Mouse (Mus musculus) lung, postnatal 0 days (tissue): ENCODE results near the gene Csk. TPM values are rescaled to one million over a fixed set of nuclear protein-coding genes. Genes with fewer than 3 reads are reported as not detected.

Experiments
- ATAC-seq: fragments of 200-750 bp; cut with Nextera tagmentation; 2 replicates; pipeline ENCODE4 v1.8.0; 2017; ENCODE audit warnings: moderate library complexity
- DNase-seq: peaks from one replicate; pipeline ENCODE4 v3.0.0-alpha.2; 2016; ENCODE audit warnings: low spot score
- H3K27ac ChIP-seq: fragments of 300-500 bp; sonication (generic); 2 replicates; pipeline ENCODE4 v1.5.1; 2014; ENCODE audit warnings: antibody characterized with exemption, mild to moderate bottlenecking, low read length, mixed read lengths
- H3K27me3 ChIP-seq: fragments of 300-500 bp; sonication (generic); replicated peaks from 2 replicates; pipeline ENCODE4 v1.6.1; 2014; ENCODE audit warnings: low read length, mixed read lengths; ENCODE audit not compliant: insufficient read depth
- H3K36me3 ChIP-seq: fragments of 300-500 bp; sonication (generic); 2 replicates; pipeline ENCODE4 v1.6.1; 2014; ENCODE audit warnings: low read length, mixed read lengths; ENCODE audit not compliant: insufficient read depth
- H3K4me1 ChIP-seq: fragments of 300-500 bp; sonication (generic); 2 replicates; pipeline ENCODE4 v1.6.1; 2014; ENCODE audit warnings: antibody characterized with exemption, low read depth, low read length, mixed read lengths; ENCODE audit not compliant: insufficient read depth
- H3K4me2 ChIP-seq: fragments of 300-500 bp; sonication (generic); replicated peaks from 2 replicates; pipeline ENCODE4 v1.6.1; 2014; ENCODE audit warnings: low read depth, mild to moderate bottlenecking, low read length, moderate library complexity, mixed read lengths
- H3K4me3 ChIP-seq: fragments of 300-500 bp; sonication (generic); 2 replicates; pipeline ENCODE4 v1.5.1; 2014; ENCODE audit warnings: low read depth, low read length
- H3K9ac ChIP-seq: fragments of 300-500 bp; sonication (generic); replicated peaks from 2 replicates; pipeline ENCODE4 v1.6.1; 2014; ENCODE audit warnings: low read depth, mild to moderate bottlenecking
- H3K9me3 ChIP-seq: fragments of 300-500 bp; sonication (generic); 2 replicates; pipeline ENCODE4 v1.6.1; 2016; ENCODE audit warnings: low read length, mixed read lengths
- CTCF ChIP-seq: IDR thresholded peaks from 2 replicates; pipeline ENCODE4 v1.5.1; 2016; ENCODE audit warnings: antibody characterized with exemption, mild to moderate bottlenecking
- EP300 ChIP-seq: IDR thresholded peaks from 2 replicates; pipeline ENCODE4 v1.6.1; 2016; ENCODE audit warnings: antibody characterized with exemption, mild to moderate bottlenecking, control low read depth
- WGBS: fragments of 180-500 bp; shearing (Covaris S2); extraction: QIAGEN DNeasy Blood & Tissue Kit; methylation state at CpG from one replicate; pipeline ENCODE4 v1.1.7; 2014; 5-methylcytosine and 5-hydroxymethylcytosine counted together
- polyA plus RNA-seq: library from polyadenylated mRNA; unstranded; fragments of >200 nt; fragmentation: Nextera tagmentation; extraction: Ambion mirVana; gene quantifications from 2 replicates; pipeline ENCODE4 v1.2.1, GENCODE M21; 2015

Csk gene
- polyA plus RNA-seq, 1 experiment from 2014 or later, result 25.6 TPM

DNA sequence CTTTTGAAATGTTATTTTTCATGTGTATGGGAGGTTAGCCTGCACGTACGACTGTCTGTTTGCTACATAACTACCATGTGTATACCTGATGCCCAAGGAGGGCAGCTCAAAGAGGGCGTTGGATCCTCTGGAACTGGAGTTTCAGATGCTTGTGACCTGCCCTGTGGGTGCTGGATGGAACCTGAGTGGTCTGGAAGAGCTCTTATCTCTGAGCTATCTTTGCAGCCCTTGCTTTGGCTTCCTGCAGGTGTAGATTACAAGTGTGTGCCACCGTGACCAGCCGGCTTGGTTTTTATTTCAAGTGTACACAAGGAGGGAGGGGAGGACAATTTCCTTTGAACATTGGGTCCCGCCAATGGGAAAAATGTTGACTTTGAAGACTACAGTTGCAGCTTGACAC, 7.1 kb upstream of the Csk start:
- DNase-seq (no peak), ATAC-seq (no peak)
- Histone ChIP-seq H3K9ac (no peak overlapping the region), H3K27ac (no peak overlapping the region), H3K36me3 (no peaks in the 10 kb centered on the region), H3K4me2 (no peak overlapping the region), H3K4me1 (no peaks in the 10 kb centered on the region), H3K4me3 (no peak overlapping the region), H3K9me3 (no peaks in the 10 kb centered on the region), H3K27me3 (no peaks in the 10 kb centered on the region)
- WGBS, result 48% methylated on average over 6 of the region's 6 CpGs
- TF ChIP-seq CTCF (no peak), EP300 (no peak)

DNA sequence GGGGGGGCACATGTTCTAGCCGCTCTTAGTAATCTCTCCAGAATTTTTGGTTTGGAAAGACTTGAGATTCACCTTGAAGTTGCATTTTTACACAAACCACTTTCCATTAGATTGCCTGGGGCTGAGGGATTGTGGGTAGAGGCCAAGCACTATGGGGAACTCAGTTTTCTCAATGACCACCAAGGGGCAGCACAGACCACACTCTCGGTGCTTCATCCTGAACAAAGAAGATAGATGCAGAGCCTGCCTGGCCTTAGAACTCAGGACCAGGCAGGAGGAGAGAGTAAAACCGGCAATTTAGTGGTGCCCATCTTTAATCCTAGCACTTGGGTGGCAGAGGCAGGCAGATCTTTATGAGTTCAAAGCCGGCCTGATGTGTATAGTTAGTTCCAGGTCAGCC, 6.3 kb upstream of the Csk start:
- no peak overlapping the region for H3K4me3 ChIP-seq
- ATAC-seq (peak; percentile 78), DNase-seq (peak; percentile 87)
- H3K4me2 ChIP-seq, result no peak overlapping the region
- no peaks in the 10 kb centered on the region for H3K36me3 ChIP-seq
- H3K9ac ChIP-seq, result no peak overlapping the region
- 10% methylated on average over 4 of the region's 4 CpGs for WGBS
- H3K9me3 ChIP-seq, result no peaks in the 10 kb centered on the region
- no peak overlapping the region for H3K27ac ChIP-seq
- no peaks in the 10 kb centered on the region for H3K27me3 ChIP-seq
- H3K4me1 ChIP-seq, result no peaks in the 10 kb centered on the region
- TF ChIP-seq CTCF, result peak; percentile 90
- TF ChIP-seq EP300, result no peak

DNA sequence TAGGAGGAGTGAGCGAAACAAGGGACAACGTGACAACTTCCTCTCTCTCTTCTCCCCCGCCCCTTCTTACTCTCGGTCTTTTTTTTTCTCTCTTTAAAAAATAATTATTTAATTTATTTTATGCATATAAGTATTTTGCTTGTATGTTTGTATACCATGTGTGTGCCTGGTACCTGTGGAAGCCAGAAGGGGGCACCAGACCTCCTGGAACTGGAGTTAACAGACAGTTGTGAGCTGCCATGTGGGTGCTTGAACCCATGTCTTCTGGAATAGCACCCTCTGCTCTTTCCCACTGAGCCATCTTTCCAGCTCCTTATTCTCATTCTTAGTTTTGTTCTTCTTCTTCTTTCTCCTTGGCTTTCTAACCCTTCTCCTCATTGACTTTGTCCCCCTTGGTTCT, 5.5 kb upstream of the Csk start:
- Histone ChIP-seq H3K9ac (no peak overlapping the region), H3K9me3 (no peaks in the 10 kb centered on the region), H3K27me3 (no peaks in the 10 kb centered on the region), H3K36me3 (no peaks in the 10 kb centered on the region), H3K4me1 (no peaks in the 10 kb centered on the region), H3K27ac (no peak overlapping the region), H3K4me3 (no peak overlapping the region), H3K4me2 (no peak overlapping the region)
- TF ChIP-seq EP300, result no peak
- TF ChIP-seq CTCF, result peak; percentile 26; the same call in 1 of the 2 replicates
- WGBS, result 80% methylated on average over 4 of the region's 4 CpGs
- DNase-seq (peak; percentile 5), ATAC-seq (no peak)

DNA sequence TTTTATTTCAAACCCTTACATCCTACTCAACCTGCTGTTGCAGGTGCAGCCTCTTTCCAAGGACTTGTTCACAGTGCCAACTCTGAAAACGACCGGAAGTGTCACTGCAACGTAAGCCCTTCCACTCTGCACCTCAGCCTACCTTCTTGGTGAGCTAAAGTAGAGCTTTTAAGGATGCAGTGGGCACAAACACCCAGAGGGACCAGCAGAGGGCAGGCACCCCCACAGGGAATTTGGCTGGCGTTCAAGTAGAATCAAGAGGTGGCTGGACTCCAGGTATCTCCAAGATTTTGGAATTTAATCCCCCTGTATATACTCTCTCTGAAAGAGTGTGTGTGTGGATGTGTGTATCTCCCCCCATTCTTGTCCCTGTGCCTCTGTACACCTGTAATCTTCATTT, 4.4 kb upstream of the Csk start:
- Histone ChIP-seq H3K27me3 (no peaks in the 10 kb centered on the region), H3K9me3 (no peaks in the 10 kb centered on the region), H3K4me1 (no peaks in the 10 kb centered on the region), H3K36me3 (no peaks in the 10 kb centered on the region), H3K4me2 (no peak overlapping the region), H3K4me3 (no peak overlapping the region), H3K27ac (no peak overlapping the region), H3K9ac (no peak overlapping the region)
- TF ChIP-seq CTCF (peak; percentile 32), EP300 (no peak)
- no peak for ATAC-seq
- WGBS, result 38% methylated on average over 4 of the region's 4 CpGs
- DNase-seq, result peak; percentile 46

DNA sequence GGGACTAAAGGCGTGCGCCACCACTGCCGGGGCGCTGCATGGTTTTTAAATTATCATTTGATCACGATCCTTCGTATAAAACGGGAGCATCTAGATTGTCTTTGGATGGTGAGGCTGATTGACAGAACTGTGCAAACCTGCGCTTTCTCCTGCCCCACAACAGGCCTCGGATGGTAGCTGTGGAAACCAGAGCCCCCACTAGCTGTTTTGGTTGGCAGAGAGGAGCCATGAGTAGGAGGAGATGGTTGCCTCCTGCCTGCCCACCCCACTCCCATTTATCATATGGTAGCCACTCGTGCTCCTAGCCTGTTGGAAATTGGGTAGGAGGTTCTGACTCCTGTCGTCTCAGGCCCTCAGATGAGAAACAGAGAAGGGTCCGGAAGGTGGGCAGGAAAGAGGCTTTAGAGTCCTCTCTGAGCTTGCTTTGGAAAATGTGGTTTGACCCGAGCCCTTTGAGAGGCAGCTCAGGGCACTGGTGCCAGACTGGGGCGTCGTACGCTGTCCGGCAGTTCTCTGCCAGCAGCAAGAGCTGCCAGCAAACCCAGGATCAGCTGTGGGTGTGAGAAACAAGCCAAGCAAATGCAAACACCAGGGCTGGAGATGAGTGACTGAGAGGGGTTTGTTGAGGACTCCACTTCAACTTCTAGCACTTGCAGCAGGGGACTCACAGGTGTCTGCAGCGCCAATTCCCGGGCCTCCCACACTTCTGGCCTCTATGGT, 3.4 kb upstream of the Csk start:
- 60% methylated on average over 19 of the region's 19 CpGs for WGBS

DNA sequence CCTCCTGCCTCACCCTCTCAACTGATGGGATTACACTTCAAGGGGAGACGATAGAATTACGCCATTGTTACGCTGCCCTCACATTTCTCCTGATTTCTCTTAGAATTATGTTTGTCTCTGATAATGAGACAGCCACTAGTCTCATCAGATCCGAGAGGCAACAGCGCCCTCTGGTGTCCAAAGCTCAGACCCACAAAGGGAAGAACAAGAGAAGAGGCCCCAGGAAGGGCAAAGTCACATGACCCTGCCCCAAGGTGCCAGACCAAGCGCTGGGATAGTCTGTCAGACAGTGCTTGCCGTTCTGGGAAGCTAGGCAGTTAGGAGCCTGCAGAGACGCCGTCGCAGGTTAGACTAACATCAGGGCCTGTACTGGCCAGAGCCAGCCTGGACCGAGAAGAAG, 2.3 kb upstream of the Csk start:
- DNase-seq, result peak; percentile 90
- H3K9ac ChIP-seq, result no peak overlapping the region
- peak; percentile 82 for ATAC-seq

More for the DNA sequence above, 3.4 kb upstream of the Csk start:
- peak; percentile 14 for DNase-seq
- H3K9ac ChIP-seq, result no peak overlapping the region
- no peaks in the 10 kb centered on the region for H3K9me3 ChIP-seq
- no peak overlapping the region for H3K4me3 ChIP-seq
- no peaks in the 10 kb centered on the region for H3K36me3 ChIP-seq
- H3K27me3 ChIP-seq, result no peaks in the 10 kb centered on the region
- no peak overlapping the region for H3K4me2 ChIP-seq
- no peaks in the 10 kb centered on the region for H3K4me1 ChIP-seq
- H3K27ac ChIP-seq, result no peak overlapping the region
- TF ChIP-seq EP300, result no peak
- 0 out of 2 replicates have a peak, but pooled peaks have one; percentile 11 for ATAC-seq

More for the DNA sequence above, 2.3 kb upstream of the Csk start:
- TF ChIP-seq EP300, result no peak
- peak; percentile 96 for TF ChIP-seq CTCF
- 4% methylated on average over 11 of the region's 11 CpGs for WGBS
- Histone ChIP-seq H3K9me3 (no peaks in the 10 kb centered on the region), H3K4me1 (no peaks in the 10 kb centered on the region; the same call in 1 of the 2 replicates), H3K27ac (no peak overlapping the region), H3K4me2 (peak overlapping the region; percentile 42), H3K36me3 (no peaks in the 10 kb centered on the region), H3K27me3 (no peaks in the 10 kb centered on the region), H3K4me3 (no peak overlapping the region)
